Mouse (Mus musculus): ENCODE data around the gene Sirt2. TPM values are rescaled to one million over a fixed set of nuclear protein-coding genes. Genes with fewer than 3 reads are reported as not detected.

Sirt2 gene
- polyA plus RNA-seq, 1 experiment, result 47.6 TPM

DNA sequence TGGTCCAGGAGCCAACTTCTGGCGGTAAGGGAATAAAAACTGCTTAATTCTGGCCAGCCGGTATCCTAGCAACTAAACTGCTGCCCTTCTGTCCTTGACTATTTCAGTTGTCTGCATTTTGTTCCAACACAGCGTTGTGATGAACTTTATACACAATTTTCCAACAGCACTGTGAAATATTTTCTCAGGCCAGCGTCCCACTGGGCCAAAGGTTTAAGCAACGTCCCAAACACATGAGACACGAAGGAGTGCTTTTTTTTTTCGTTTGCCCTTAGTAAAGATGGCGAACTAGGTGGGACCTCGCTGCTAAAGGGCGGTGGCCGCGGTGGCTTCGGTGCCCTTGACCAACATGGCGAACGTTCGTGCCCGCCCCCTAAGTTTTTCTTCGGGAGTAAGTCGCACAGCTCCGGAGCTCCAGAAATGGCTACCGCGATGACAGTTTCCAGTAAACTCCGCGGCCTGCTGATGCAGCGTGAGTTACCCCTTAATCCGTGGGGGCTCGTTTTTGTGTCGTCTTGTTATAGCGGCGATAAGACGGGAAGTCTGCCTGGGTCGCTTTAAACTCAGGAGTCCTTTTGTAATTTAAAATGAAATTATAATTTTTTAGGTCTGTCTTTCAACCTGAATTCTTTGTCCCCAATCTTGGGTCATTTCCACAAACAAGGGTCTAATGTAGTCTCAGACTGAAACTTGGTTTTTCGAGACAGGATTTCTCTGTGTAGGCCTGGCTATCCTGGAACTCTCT is 58.6 kb downstream of the Sirt2 start, which contains the start of gene Ech1:
TSS of gene Ech1 (plus strand) at position 277 of the 745 bp plus-strand sequence.
- Histone ChIP-seq H3K27me3 (ENCODE audit: control insufficient read depth, insufficient read depth, low read length) (no peaks in the 10 kb centered on the region), H3K36me3 (ENCODE audit: control insufficient read depth, insufficient read depth, low read length) (peaks cover 34% of the 10 kb centered on the region), H3K27ac (ENCODE audit: insufficient read depth, low read depth, low read length) (peak within 1 kb of the TSS; percentile 97), H3K4me1 (ENCODE audit: control insufficient read depth, insufficient read depth, insufficient read length, low read length) (peaks cover 30% of the 10 kb centered on the region), H3K4me3 (ENCODE audit: low read depth, low read length) (peak within 1 kb of the TSS; percentile 81)
- WGBS, result under 1% methylated on average over 33 of the region's 33 CpGs
- TF ChIP-seq POLR2A (IDR thresholded peaks at IDR 0.05; ENCODE audit: low read depth, low read length) (peak; percentile 86; the same call in 1 of the 2 replicates), CTCF (IDR thresholded peaks at IDR 0.05; ENCODE audit: extremely low read depth, insufficient read length, insufficient replicate concordance, low read depth, low read length) (no peak)

DNA sequence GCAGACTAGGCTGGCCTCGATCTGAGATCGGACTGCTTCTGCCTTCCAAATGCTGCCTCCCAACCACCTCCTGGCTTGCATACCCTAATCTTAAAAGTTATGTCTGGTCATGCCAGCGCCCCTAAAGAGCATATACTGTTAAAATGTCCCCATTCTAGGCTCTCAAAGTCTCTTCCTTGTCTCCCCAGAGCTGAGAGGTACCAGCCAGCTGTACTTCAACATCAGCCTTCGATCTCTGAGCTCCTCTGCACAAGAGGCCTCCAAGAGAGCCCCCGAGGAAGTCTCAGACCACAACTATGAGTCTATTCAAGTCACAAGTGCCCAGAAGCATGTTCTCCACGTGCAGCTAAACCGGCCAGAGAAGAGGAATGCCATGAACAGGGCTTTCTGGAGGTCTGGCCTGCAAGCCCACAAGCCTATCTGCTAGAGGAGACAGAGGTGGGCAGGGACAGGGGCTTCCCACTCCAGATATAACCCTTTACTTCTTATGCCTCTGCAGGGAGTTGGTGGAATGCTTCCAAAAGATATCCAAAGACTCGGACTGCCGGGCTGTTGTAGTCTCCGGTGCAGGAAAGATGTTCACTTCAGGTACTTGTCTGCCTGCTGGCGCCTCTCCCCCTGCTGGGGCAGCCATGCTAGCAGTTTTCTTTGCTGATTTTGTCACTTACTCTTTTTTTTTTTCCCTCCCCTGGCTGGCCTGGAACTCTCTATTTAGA is 59.3 kb downstream of the Sirt2 start:
- Histone ChIP-seq H3K4me1 (ENCODE audit: control insufficient read depth, insufficient read depth, insufficient read length, low read length) (peaks cover 30% of the 10 kb centered on the region), H3K36me3 (ENCODE audit: control insufficient read depth, insufficient read depth, low read length) (peaks cover 32% of the 10 kb centered on the region), H3K27ac (ENCODE audit: insufficient read depth, low read depth, low read length) (peak overlapping the region; percentile 86), H3K27me3 (ENCODE audit: control insufficient read depth, insufficient read depth, low read length) (no peaks in the 10 kb centered on the region), H3K4me3 (ENCODE audit: low read depth, low read length) (peak overlapping the region; percentile 81)
- TF ChIP-seq CTCF (IDR thresholded peaks at IDR 0.05; ENCODE audit: extremely low read depth, insufficient read length, insufficient replicate concordance, low read depth, low read length) (no peak), POLR2A (IDR thresholded peaks at IDR 0.05; ENCODE audit: low read depth, low read length) (no peak)
- WGBS, result 6% methylated on average over 11 of the region's 11 CpGs

DNA sequence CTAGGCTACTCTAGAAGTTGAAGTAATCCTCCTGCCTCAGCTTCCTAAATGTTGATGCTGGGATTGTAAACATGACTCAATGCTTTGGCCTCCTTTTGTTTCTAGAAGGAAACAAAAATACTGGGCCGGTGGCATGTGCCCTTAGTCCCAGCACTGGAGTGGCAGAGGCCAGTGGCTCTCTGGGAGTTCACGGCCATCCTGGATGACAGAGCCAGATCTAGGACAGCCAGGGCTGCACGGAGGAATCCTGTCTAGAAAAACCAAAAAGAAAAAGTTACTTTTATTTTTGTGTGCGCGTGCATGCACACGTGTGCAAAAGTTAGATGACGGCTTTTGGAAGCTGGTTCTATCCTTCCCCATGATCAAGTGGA is 59.9 kb downstream of the Sirt2 start:
- TF ChIP-seq CTCF (IDR thresholded peaks at IDR 0.05; ENCODE audit: extremely low read depth, insufficient read length, insufficient replicate concordance, low read depth, low read length), result no peak
- no peak for TF ChIP-seq POLR2A (IDR thresholded peaks at IDR 0.05; ENCODE audit: low read depth, low read length)
- peak overlapping the region; percentile 81; the same call in 1 of the 2 replicates for H3K4me3 ChIP-seq (ENCODE audit: low read depth, low read length)
- H3K4me1 ChIP-seq (ENCODE audit: control insufficient read depth, insufficient read depth, insufficient read length, low read length), result peaks cover 32% of the 10 kb centered on the region
- peak overlapping the region; percentile 86 for H3K27ac ChIP-seq (ENCODE audit: insufficient read depth, low read depth, low read length)
- no peaks in the 10 kb centered on the region for H3K27me3 ChIP-seq (ENCODE audit: control insufficient read depth, insufficient read depth, low read length)
- 78% methylated on average over 7 of the region's 7 CpGs for WGBS
- peaks cover 30% of the 10 kb centered on the region for H3K36me3 ChIP-seq (ENCODE audit: control insufficient read depth, insufficient read depth, low read length)

DNA sequence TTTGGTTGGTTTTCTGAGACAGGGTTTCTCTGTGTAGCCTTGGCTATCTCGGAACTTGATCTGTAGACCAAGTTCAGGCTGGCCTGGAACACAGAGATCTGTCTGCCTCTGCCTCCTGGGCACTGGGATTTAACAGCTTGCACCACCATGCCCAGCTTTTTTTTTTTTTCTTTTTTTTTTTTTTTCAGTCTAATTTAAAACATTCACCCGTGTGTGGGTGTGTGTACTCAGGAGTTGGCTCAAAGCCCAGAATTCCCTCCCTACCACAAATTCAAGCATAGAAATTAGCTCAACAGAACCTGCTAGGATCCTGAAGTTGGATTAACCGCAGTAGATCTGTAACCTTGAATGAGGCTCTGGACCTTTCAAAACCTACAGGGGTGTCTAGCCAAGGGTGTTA is 60.8 kb downstream of the Sirt2 start:
- H3K4me1 ChIP-seq (ENCODE audit: control insufficient read depth, insufficient read depth, insufficient read length, low read length), result peaks cover 33% of the 10 kb centered on the region
- no peaks in the 10 kb centered on the region for H3K27me3 ChIP-seq (ENCODE audit: control insufficient read depth, insufficient read depth, low read length)
- H3K4me3 ChIP-seq (ENCODE audit: low read depth, low read length), result no peak overlapping the region
- H3K36me3 ChIP-seq (ENCODE audit: control insufficient read depth, insufficient read depth, low read length), result peaks cover 23% of the 10 kb centered on the region
- WGBS, result 27% methylated on average over 3 of the region's 3 CpGs
- no peak overlapping the region for H3K27ac ChIP-seq (ENCODE audit: insufficient read depth, low read depth, low read length)
- TF ChIP-seq POLR2A (IDR thresholded peaks at IDR 0.05; ENCODE audit: low read depth, low read length) (no peak), CTCF (IDR thresholded peaks at IDR 0.05; ENCODE audit: extremely low read depth, insufficient read length, insufficient replicate concordance, low read depth, low read length) (no peak)

DNA sequence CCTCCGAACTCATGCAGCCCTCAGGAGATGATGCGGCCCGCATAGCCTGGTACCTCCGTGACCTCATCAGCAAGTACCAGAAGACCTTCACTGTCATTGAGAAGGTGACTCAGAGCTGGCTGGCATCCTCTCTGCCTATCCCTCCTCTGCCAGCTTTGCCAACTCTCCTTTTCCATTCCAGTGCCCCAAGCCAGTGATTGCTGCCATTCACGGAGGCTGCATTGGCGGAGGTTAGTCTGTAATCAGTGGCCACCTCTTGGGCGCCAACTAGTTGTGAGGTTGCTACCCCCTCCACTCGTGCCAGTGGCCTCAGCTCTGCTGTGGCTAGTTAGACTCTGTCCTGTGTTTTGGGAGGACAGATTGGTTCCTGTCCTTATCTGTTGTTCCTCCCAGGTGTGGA is 63.3 kb downstream of the Sirt2 start:
- Histone ChIP-seq H3K36me3 (ENCODE audit: control insufficient read depth, insufficient read depth, low read length) (peaks cover 16% of the 10 kb centered on the region), H3K27ac (ENCODE audit: insufficient read depth, low read depth, low read length) (no peak overlapping the region), H3K4me3 (ENCODE audit: low read depth, low read length) (no peak overlapping the region), H3K27me3 (ENCODE audit: control insufficient read depth, insufficient read depth, low read length) (no peaks in the 10 kb centered on the region), H3K4me1 (ENCODE audit: control insufficient read depth, insufficient read depth, insufficient read length, low read length) (peaks cover 26% of the 10 kb centered on the region)
- 82% methylated on average over 8 of the region's 8 CpGs for WGBS
- TF ChIP-seq CTCF (IDR thresholded peaks at IDR 0.05; ENCODE audit: extremely low read depth, insufficient read length, insufficient replicate concordance, low read depth, low read length) (no peak), POLR2A (IDR thresholded peaks at IDR 0.05; ENCODE audit: low read depth, low read length) (no peak)

DNA sequence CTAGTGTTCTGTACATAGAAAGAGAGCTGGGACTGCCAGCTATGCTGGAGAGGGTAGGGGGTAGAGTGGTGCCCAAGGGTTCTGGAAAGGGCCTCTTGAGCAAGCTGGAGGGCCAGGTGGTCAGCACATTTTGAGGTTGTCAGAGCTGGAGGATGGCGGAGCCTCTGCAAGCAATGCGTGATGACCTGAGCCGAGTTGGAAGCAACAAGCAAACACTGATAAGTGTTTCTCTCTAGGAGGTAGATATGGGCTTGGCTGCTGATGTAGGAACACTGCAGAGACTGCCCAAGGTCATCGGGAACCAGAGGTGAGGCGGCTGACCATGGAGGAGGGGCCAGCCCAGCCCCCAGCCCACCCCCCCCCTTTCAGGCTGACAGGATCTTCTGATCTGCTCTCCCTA is 64.4 kb downstream of the Sirt2 start:
- TF ChIP-seq POLR2A (IDR thresholded peaks at IDR 0.05; ENCODE audit: low read depth, low read length), result no peak
- no peak for TF ChIP-seq CTCF (IDR thresholded peaks at IDR 0.05; ENCODE audit: extremely low read depth, insufficient read length, insufficient replicate concordance, low read depth, low read length)
- Histone ChIP-seq H3K36me3 (ENCODE audit: control insufficient read depth, insufficient read depth, low read length) (peaks cover 21% of the 10 kb centered on the region), H3K4me3 (ENCODE audit: low read depth, low read length) (peak overlapping the region; percentile 47), H3K27ac (ENCODE audit: insufficient read depth, low read depth, low read length) (peak overlapping the region; percentile 99), H3K4me1 (ENCODE audit: control insufficient read depth, insufficient read depth, insufficient read length, low read length) (peaks cover 26% of the 10 kb centered on the region), H3K27me3 (ENCODE audit: control insufficient read depth, insufficient read depth, low read length) (no peaks in the 10 kb centered on the region)
- WGBS, result 31% methylated on average over 5 of the region's 5 CpGs
